Mouse (Mus musculus): Measurements from ENCODE around the gene Zzef1.

Gene Zzef1

GRCm38 (mm10) chr11:72872061-72872460 is 76.0 kb downstream of the Zzef1 start:
- DNase-seq (ENCODE audit: low read depth in 2 of 2, low spot score in 2 of 2), result no peak

- no peak for DNase-seq (ENCODE audit: low read depth in 2 of 2, low spot score in 2 of 2)
Measured at GRCm38 (mm10) chr11:72892623-72893022, 96.6 kb downstream of the Zzef1 start.

DNA sequence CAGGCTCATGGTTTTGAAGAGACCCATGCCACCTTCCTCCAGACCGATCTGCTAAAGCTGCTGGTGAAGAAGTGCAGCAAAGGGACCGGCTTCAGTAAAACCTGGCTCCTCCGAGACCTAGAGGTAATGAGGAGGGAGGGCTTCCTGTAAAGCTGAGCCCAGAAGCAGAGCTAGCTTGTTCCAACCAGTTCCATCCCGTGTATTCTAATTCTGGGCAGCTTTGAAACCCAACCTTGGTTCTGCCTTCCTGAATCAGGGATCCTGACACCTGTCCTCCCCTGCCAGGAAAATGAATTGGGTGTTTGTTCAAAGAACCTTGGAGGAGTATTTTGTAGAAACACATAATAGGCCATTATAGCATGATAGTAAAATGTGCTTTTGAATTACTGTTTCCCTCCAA is 112.4 kb downstream of the Zzef1 start:
- DNase-seq (ENCODE audit: low read depth in 2 of 2, low spot score in 2 of 2), result no peak

DNA sequence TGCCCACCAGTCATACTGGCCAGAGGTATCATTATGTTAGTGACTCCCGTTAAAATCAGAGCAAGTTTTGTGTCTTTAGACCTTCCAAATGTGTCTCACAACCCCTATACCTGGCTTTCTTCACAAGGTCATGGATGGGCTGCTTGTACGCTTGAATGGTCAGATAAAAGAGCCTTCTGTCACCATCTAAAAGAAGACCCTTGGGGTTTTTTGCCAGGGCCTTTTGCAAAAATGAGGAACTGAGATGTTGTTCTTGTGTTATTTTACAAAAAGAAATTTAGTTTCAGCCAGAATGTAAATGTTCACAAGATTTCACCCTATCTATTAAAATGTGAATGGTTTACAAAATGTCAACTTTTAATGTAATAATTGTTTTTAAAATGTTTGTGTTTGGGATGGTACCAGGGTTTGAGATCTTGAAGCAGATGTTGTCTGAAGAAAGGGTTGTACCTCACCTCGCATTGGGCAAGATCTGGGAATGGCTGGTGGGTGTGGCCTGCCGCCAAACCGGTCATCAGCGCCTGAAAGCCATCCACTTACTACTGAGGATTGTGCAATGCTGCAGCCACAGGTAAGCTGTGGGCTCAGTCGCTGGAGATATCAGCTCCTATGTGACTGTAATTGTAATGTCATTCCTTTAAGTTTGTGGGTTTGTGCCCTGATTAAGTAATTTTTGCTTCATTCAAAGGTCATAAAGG is 121.4 kb downstream of the Zzef1 start:
- DNase-seq (ENCODE audit: low read depth in 2 of 2, low spot score in 2 of 2), result no peak

DNA sequence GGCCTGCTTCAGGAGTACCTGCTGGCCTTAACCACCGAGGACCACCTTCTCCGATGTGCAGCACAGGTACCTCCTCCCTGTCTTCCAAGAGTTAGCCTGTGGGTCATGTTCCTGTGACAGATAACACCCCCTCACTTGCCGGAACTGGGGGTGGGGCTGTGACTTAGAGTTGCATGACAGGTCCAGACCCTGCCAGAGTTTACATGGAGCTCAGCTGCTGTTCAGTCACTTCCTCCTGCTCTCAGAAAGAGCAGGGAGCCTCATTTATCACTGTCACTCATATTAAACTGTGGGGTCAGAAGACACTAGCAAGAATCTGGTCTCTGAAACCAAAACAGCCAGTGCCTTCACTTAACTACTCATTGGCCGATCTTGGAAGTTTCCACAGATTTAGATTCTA is 127.1 kb downstream of the Zzef1 start:
- DNase-seq (ENCODE audit: low read depth in 2 of 2, low spot score in 2 of 2), result no peak

GRCm38 (mm10) chr11:72924458-72924857 is 128.4 kb downstream of the Zzef1 start:
- DNase-seq (ENCODE audit: low read depth in 2 of 2, low spot score in 2 of 2), result no peak

DNA sequence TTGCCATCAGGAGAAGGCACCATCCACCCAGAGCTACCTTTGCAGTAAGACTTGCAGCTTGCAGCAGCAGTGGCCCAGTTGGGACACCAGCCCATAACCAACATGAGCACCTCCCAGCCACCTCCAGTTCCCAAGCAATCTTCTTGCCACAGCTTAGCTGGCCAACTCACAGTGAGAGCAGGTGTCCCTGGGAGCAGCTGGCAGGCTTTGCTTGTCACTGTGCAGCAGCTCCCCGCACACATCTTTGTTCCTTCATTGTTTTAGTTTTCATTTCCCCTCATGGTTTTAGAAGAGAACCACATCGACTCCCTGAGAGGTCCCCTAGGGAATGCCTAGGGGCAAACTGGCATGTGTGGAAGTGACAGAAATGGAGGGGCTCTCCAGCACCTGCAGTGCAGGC is 129.0 kb downstream of the Zzef1 start:
- no peak for DNase-seq (ENCODE audit: low read depth in 2 of 2, low spot score in 2 of 2)

DNA sequence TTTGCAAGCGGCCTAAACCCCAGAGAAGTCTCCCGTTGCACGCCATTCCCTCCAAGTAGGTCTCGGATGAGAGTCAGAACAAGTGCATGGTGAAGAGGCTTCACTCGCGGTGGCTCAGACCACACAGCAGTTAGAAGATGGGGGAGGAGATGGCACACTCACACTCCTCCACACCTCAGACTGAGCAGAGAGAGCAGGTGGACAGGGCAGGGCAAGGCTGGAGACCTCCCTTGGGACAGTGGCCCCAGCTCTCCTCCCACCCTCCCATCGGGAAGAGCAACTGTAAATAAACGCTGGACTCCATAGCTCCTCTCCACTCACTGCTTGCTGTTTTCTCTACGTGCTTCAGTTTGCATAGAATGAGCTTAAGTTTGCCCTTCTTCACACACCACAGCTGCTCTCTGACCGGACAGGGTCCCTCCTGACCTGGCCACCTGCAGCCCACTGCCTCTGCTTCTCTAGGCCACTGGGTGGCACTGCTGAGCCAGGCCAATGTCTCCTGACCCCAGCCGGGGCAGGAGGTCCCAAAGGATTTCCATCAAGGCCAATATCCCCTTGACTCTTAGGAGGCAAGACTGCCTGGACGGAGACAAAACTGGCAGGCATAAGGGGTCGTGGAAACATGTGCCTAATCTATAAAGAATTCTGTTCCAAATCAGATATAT is 130.3 kb downstream of the Zzef1 start:
- DNase-seq (ENCODE audit: low read depth in 2 of 2, low spot score in 2 of 2), result peak; percentile 34 to 35

GRCm38 (mm10) chr11:72928516-72928915 is 132.5 kb downstream of the Zzef1 start:
- DNase-seq (ENCODE audit: low read depth in 2 of 2, low spot score in 2 of 2), result no peak

- peak in 1 of 2 experiments; percentile 41 for DNase-seq (ENCODE audit: low read depth in 2 of 2, low spot score in 2 of 2)
Measured at GRCm38 (mm10) chr11:72940208-72941143, 144.4 kb downstream of the Zzef1 start.

- DNase-seq (ENCODE audit: low read depth in 2 of 2, low spot score in 2 of 2), result no peak
Measured at GRCm38 (mm10) chr11:72944996-72945793, 149.2 kb downstream of the Zzef1 start.

- no peak for DNase-seq (ENCODE audit: low read depth in 2 of 2, low spot score in 2 of 2)
Measured at GRCm38 (mm10) chr11:72945875-72946559, 150.0 kb downstream of the Zzef1 start.

GRCm38 (mm10) chr11:72946560-72947119 is 150.6 kb downstream of the Zzef1 start:
- no peak for DNase-seq (ENCODE audit: low read depth in 2 of 2, low spot score in 2 of 2)

DNA sequence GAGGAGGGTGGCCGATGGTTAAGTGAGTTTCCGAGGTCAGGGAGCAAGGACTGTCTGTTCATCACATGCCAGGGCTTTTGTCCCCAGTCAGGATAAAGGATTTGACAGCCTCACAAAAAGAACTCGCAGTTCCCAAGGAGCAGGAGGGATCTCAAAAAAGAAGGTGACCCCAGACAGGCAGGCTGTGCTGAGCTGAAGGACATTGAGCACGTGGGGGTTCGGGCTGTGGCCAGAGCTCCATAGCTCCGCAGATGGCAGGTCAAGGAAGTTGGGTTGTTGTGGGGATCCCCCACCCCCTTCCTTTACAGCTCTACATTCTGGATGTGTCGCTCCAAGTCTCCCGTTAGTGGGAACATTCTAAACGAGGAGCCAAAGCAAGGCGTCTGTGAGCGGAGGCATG is 151.8 kb downstream of the Zzef1 start:
- no peak for DNase-seq (ENCODE audit: low read depth in 2 of 2, low spot score in 2 of 2)

DNA sequence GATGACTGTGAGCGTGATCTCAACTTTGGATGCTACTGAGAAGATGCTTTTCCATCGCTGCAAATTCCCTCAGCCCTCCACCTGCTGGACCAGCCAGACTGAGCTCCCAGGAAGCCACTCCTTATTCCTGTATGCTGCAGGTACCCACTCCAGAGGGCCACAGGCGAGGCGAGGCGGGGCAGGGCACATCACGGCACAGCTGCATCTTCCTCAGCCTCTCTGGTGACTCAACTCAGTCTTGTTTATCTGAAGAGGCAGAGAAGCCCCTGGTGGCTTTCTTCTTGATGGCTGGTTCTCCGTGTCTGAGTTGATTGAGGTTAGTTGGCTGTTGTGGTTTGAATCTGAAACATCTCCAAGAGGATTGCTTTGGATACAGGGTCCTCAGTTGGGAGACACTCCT is 152.2 kb downstream of the Zzef1 start:
- no peak for DNase-seq (ENCODE audit: low read depth in 2 of 2, low spot score in 2 of 2)

DNA sequence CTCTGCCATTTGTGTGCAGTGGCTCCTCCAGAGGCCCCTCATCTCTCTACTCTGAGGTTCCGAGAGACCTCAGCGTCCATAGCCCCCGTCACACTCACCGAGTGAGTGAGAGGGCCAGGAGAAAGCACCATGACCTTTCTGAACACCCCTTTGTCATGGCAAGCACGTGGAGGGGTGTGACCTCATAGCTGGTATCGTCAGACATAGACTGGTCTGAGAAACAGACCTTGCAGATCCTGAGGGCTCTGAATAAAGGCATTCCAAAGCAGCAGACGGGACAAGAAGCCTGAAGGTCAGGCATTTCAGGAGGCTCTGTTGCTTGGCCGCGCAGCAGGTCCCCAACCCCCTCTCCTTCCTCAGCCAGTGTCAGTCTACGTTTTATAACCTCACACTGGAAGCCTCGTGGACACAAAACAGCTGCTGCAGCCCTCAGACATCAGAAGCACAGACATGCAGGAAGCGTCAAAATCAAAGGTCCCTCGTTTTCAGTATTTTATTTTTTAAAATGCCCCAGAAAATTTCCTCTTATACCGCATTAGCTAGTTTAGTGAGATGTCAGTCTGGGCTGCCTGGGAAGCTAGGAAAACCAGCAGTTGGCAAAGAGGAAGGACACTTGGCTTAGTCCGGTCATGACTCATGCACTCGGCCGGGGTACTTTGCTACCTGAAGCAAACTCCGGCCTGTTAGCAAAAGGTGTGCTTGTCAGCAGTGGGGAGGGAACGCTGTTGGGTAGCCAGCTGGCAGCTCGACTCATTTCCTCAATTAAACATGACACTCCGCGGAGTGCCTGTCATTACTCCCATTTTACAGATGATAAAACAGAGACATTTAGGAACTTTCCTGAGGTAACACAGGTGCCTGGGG is 155.3 kb downstream of the Zzef1 start:
- DNase-seq (ENCODE audit: low read depth in 2 of 2, low spot score in 2 of 2), result no peak

DNA sequence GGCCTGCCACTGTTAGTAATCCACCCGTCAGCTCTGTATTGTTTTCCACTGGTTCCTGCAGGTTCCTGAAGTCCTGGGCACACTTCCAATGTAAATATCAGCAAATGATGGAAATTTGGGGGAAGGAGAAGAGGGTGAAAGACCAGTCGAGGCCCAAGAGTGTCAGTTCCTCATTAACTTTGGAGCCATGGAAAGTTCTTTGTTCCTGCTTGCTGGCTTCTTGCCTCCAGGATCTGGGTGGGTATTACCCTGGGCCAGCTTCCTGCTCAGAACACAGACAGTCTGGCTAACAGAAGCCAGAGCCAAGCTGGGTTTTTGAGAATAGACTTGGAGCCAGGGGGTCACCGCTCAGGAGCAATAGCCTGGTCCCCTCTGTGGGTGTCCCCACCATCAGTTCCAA is 156.2 kb downstream of the Zzef1 start:
- no peak for DNase-seq (ENCODE audit: low read depth in 2 of 2, low spot score in 2 of 2)

DNA sequence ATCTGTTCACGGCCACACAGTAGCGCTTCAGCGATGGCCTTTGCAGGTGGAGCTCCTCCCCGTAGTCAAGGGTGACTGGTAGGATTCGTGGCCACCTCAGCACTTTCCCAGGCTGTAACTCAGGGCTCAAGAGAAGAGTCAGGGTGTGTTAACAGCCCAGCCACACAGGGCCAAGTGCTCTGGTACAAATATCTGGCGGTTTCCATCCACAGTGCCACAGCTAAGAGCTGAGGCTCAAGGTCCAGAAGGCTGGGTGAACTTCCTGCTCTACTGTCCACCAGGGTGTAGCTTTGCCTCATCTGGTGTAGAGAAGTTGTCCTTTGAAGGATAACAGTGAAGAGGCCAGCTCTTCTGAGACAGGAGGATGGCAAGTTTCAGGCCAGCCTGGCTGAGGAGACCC is 156.7 kb downstream of the Zzef1 start:
- DNase-seq (ENCODE audit: low read depth in 2 of 2, low spot score in 2 of 2), result no peak

DNA sequence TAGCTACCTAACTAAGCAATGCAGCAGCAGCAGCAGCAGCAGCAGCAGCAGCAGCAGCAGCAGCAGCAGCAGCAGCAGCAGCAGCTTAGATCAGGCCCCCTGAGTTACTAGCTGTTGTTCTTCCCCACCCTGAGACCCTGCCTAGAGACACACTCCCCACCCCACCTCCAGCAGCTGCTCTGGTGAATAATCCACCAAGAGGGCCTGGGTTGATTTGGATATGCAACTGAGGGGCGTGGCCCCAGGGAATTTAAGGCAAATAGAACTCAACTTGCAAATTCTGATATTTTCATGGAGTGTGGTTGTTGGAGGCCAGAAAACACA is 157.1 kb downstream of the Zzef1 start:
- no peak for DNase-seq (ENCODE audit: low read depth in 2 of 2, low spot score in 2 of 2)

Data from CD8-positive naive resting alpha-beta T cell, adult 2 months (primary cell).